ENCODE assay signal across 8 mouse cellular contexts in the genomic region with DNA sequence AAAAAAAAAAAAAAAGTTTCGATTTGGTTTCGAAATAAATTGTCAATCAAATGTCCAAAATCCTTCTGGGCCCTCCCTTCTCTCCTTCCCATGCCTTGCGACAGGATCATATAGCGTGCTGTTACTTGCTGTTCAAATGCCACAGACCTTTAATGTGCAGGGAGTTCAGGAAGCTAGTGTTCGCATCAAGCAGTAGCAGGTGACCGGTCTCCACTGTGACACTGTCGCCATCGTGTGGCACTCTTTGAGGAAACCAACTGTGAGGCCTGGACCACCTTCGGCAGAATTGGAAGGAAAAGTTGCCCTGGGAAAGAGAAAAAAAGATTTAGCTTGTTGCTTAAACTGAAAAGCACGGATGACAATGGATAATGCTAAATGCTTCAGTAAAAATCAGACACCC.
A peak's percentile ranks its signal among the peaks of the same experiment; 100 is the strongest.
DNase-seq lines count a peak whose midpoint lies in the region; ATAC-seq and TF ChIP-seq lines count a peak whose summit lies in the region.

No protein-coding gene starts in this region.

- H3K9ac ChIP-seq in CH12.LX (ENCODE audit: insufficient read depth, low read depth): no peak overlapping the region
- H3K9ac ChIP-seq in hindbrain, embryonic 16.5 days (ENCODE audit: low read depth, low read length): no peak overlapping the region
- no peak overlapping the region for H3K9ac ChIP-seq in limb, embryonic 14.5 days (ENCODE audit: low read depth, low read length, severe bottlenecking)

- no peak for TF ChIP-seq POLR2A in cerebellum, adult 2 months (IDR thresholded peaks at IDR 0.05; ENCODE audit: borderline replicate concordance, insufficient read depth, low read length)
- TF ChIP-seq POLR2A in CH12.LX (IDR thresholded peaks at IDR 0.05; ENCODE audit: low read depth, low read length): no peak
- no peak for TF ChIP-seq POLR2A in limb, embryonic 14.5 days (IDR thresholded peaks at IDR 0.05; ENCODE audit: borderline replicate concordance, extremely low read depth, insufficient read depth, insufficient read length)

- in situ Hi-C loops in CH12.LX (cut with MboI; ENCODE audit: low pct_ligation_motif_present, low pct_unique_long_range_greater_than_20kb, low sequenced_read_pairs): no loop called here

- no peaks in the 10 kb centered on the region for H3K79me2 ChIP-seq in CH12.LX (replicated peaks; ENCODE audit: control insufficient read depth, extremely low read depth, insufficient read depth, poor library complexity, severe bottlenecking)

- TF ChIP-seq CTCF in cerebellum, adult 2 months (IDR thresholded peaks at IDR 0.05; ENCODE audit: borderline replicate concordance, insufficient read depth, low read depth, low read length): peak; percentile 40; the same call in 1 of the 2 replicates
- peak in 1 of 2 experiments; percentile 39; a peak in 2 of 4 replicates for TF ChIP-seq CTCF in CH12.LX (conservative IDR thresholded peaks at IDR 0.05 in 1 of 2, IDR thresholded peaks at IDR 0.05 in 1 of 2; ENCODE audit: low read depth in 2 of 2, low read length in 2 of 2)

- TF ChIP-seq EP300 in CH12.LX (IDR thresholded peaks at IDR 0.05; ENCODE audit: low read length): no peak

- DNase-seq in cerebellum, adult 2 months: peak; percentile 8 to 10
- DNase-seq in CH12.LX (ENCODE audit: extremely low read depth): peak; percentile 7
- peak; percentile 67 for DNase-seq in embryonic facial prominence, embryonic 10.5 days (ENCODE audit: low spot score)
- peak; percentile 62 for DNase-seq in limb, embryonic 14.5 days (ENCODE audit: low spot score)
- DNase-seq in right cerebral cortex, adult 18-20 months: peak; percentile 57

- 26% methylated on average over 10 of the region's 10 CpGs for WGBS in cerebellum, adult 2 months
- WGBS in embryonic facial prominence, embryonic 10.5 days: 26% methylated on average over 10 of the region's 10 CpGs
- 23% methylated on average over 10 of the region's 10 CpGs for WGBS in hindbrain, embryonic 16.5 days
- 21% methylated on average over 10 of the region's 10 CpGs for WGBS in limb, embryonic 14.5 days

- dilution Hi-C loops in CH12.LX (cut with MboI; ENCODE audit: extremely low pct_ligation_motif_present, extremely low pct_unique_long_range_greater_than_20kb, low sequenced_read_pairs): no loop called here

- no peak overlapping the region for H3K27ac ChIP-seq in cerebellum, adult 2 months (ENCODE audit: insufficient read depth, low read length)
- no peak overlapping the region for H3K27ac ChIP-seq in CH12.LX (ENCODE audit: insufficient read depth, low read depth)
- H3K27ac ChIP-seq in embryonic facial prominence, embryonic 10.5 days (replicated peaks): no peak overlapping the region
- H3K27ac ChIP-seq in hindbrain, embryonic 16.5 days (ENCODE audit: low read depth, low read length): no peak overlapping the region
- no peak overlapping the region for H3K27ac ChIP-seq in limb, embryonic 14.5 days (replicated peaks; ENCODE audit: low read depth, low read length)

- peak; percentile 43 for TF ChIP-seq RAD21 in CH12.LX (IDR thresholded peaks at IDR 0.05; ENCODE audit: low read depth, low read length)

- ATAC-seq in cerebellum, adult (ENCODE audit: insufficient number of reproducible peaks, low FRiP score, low TSS enrichment): no peak
- peak; percentile 92 for ATAC-seq in hindbrain, embryonic 16.5 days
- peak; percentile 44; the same call in 1 of the 2 replicates for ATAC-seq in limb, embryonic 14.5 days (ENCODE audit: low FRiP score, low read depth)
- ATAC-seq in megakaryocyte-erythroid progenitor cell, adult 5-6 weeks (replicated peaks; ENCODE audit: low FRiP score, low TSS enrichment, poor library complexity, severe bottlenecking): no peak

- no peaks in the 10 kb centered on the region for H3K9me3 ChIP-seq in CH12.LX (replicated peaks; ENCODE audit: low read length)
- no peaks in the 10 kb centered on the region for H3K9me3 ChIP-seq in embryonic facial prominence, embryonic 10.5 days
- H3K9me3 ChIP-seq in hindbrain, embryonic 16.5 days (ENCODE audit: control insufficient read depth, low read length): no peaks in the 10 kb centered on the region
- no peaks in the 10 kb centered on the region for H3K9me3 ChIP-seq in limb, embryonic 14.5 days (ENCODE audit: control insufficient read depth, low read length)

- no peak overlapping the region for H3K4me2 ChIP-seq in CH12.LX (ENCODE audit: insufficient read depth, low read depth, poor library complexity, severe bottlenecking)
- no peak overlapping the region for H3K4me2 ChIP-seq in hindbrain, embryonic 16.5 days (ENCODE audit: low read length)
- no peak overlapping the region for H3K4me2 ChIP-seq in limb, embryonic 14.5 days (replicated peaks; ENCODE audit: low read depth, low read length, severe bottlenecking)

- no peaks in the 10 kb centered on the region for H3K36me3 ChIP-seq in CH12.LX (replicated peaks in 1 of 2; ENCODE audit: control insufficient read depth in 1 of 2, insufficient read depth in 1 of 2, low read length in 1 of 2)
- H3K36me3 ChIP-seq in embryonic facial prominence, embryonic 10.5 days (replicated peaks): no peaks in the 10 kb centered on the region
- H3K36me3 ChIP-seq in hindbrain, embryonic 16.5 days (ENCODE audit: control insufficient read depth, insufficient read depth, low read length): no peaks in the 10 kb centered on the region
- H3K36me3 ChIP-seq in limb, embryonic 14.5 days (ENCODE audit: control insufficient read depth, insufficient read depth, low read length): no peaks in the 10 kb centered on the region

- no peak overlapping the region for H3K4me3 ChIP-seq in cerebellum, adult 2 months (replicated peaks; ENCODE audit: insufficient read depth, low read depth, low read length)
- no peak overlapping the region for H3K4me3 ChIP-seq in CH12.LX (replicated peaks in 1 of 3; ENCODE audit: low read depth in 2 of 3, low read length in 2 of 3, poor library complexity in 1 of 3)
- no peak overlapping the region for H3K4me3 ChIP-seq in embryonic facial prominence, embryonic 10.5 days
- no peak overlapping the region for H3K4me3 ChIP-seq in hindbrain, embryonic 16.5 days (ENCODE audit: low read length)
- no peak overlapping the region for H3K4me3 ChIP-seq in limb, embryonic 14.5 days (replicated peaks; ENCODE audit: low read length)

- H3K4me1 ChIP-seq in cerebellum, adult 2 months (ENCODE audit: control insufficient read depth, insufficient read depth, low read length): no peaks in the 10 kb centered on the region
- H3K4me1 ChIP-seq in CH12.LX (ENCODE audit: control insufficient read depth in 1 of 2, insufficient read depth in 2 of 2): peaks cover 0 to 11% of the 10 kb centered on the region in 2 experiments; a peak in 1 of 4 replicates
- H3K4me1 ChIP-seq in embryonic facial prominence, embryonic 10.5 days: no peaks in the 10 kb centered on the region
- no peaks in the 10 kb centered on the region for H3K4me1 ChIP-seq in hindbrain, embryonic 16.5 days (ENCODE audit: control insufficient read depth, insufficient read depth, low read depth, low read length)
- no peaks in the 10 kb centered on the region for H3K4me1 ChIP-seq in limb, embryonic 14.5 days (ENCODE audit: control insufficient read depth, insufficient read depth, low read length)

- H3K27me3 ChIP-seq in cerebellum, adult 2 months (ENCODE audit: control insufficient read depth, insufficient read depth, low read length): no peaks in the 10 kb centered on the region; the same call in 1 of the 2 replicates
- no peaks in the 10 kb centered on the region for H3K27me3 ChIP-seq in CH12.LX (replicated peaks)
- H3K27me3 ChIP-seq in embryonic facial prominence, embryonic 10.5 days (replicated peaks; ENCODE audit: low read depth, poor library complexity, severe bottlenecking): no peaks in the 10 kb centered on the region; the same call in 1 of the 2 replicates
- no peaks in the 10 kb centered on the region; the same call in 1 of the 2 replicates for H3K27me3 ChIP-seq in hindbrain, embryonic 16.5 days (replicated peaks; ENCODE audit: control insufficient read depth, insufficient read depth, low read length)
- H3K27me3 ChIP-seq in limb, embryonic 14.5 days (ENCODE audit: control insufficient read depth, insufficient read depth, low read length): no peaks in the 10 kb centered on the region

TF ChIP-seq in CH12.LX, 34 proteins besides CTCF, POLR2A, EP300 and RAD21:
- TF ChIP-seq SMC3 (IDR thresholded peaks at IDR 0.05; ENCODE audit: low read depth, low read length) (peak; percentile 27), MXI1 (IDR thresholded peaks at IDR 0.05; ENCODE audit: low read depth, low read length) (no peak), MAX (IDR thresholded peaks at IDR 0.05; ENCODE audit: low read length) (no peak), JUN (IDR thresholded peaks at IDR 0.05; ENCODE audit: insufficient read depth, low read depth, low read length) (no peak)

Comparison
In these comparisons a context has a peak if more than half of its experiments do, and no peak if none do; other contexts are left out.
1. DNase-seq: peak in every context shown above with its lines; median percentile 67 in embryonic facial prominence, embryonic 10.5 days; 62 in limb, embryonic 14.5 days; 57 in right cerebral cortex, adult 18-20 months; 9 in cerebellum, adult 2 months; 7 in CH12.LX.
2. ATAC-seq: peak in hindbrain, embryonic 16.5 days (single experiment) and limb, embryonic 14.5 days (single experiment); none in cerebellum, adult (single experiment) and megakaryocyte-erythroid progenitor cell, adult 5-6 weeks (single experiment).